Mouse (Mus musculus): ENCODE results near the gene Rpl36. TPM values are rescaled to one million over a fixed set of nuclear protein-coding genes. Genes with fewer than 3 reads are reported as not detected.

The Rpl36 gene
- total and polyA plus RNA-seq, 3 experiments, result 2,385 to 3,914 TPM; not detected in 1

DNA sequence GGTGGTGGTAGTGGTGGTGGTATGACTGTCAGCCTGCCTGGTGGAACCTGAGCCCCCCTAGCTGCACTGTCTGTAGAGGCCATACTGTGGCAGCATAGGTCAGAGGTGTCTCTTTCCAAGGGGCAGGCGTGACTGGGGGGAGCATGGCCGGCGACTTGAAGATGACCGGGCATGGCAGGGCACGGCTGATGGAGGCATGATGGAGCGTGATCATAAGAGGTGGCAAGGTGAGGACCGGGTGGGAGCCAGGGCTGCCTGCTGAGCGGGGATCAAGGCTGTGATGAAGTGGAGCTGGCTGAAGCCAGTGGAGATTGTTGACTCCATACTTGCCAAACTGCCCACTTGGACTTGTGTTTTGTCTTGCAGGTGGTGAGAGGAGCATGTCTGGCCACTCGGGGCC, 7.8 kb upstream of the Rpl36 start:
- peaks cover 17% of the 10 kb centered on the region for H3K79me2 ChIP-seq (ENCODE audit: control insufficient read depth, insufficient read depth, low read length, poor library complexity)
- no peaks in the 10 kb centered on the region for H3K27me3 ChIP-seq (ENCODE audit: control insufficient read depth in 1 of 2, insufficient read depth in 2 of 2, low read length in 2 of 2)
- no peak overlapping the region for H3K27ac ChIP-seq (ENCODE audit: control insufficient read depth, low read depth, low read length)
- H3K9me3 ChIP-seq (replicated peaks; ENCODE audit: insufficient read depth, low read length), result no peaks in the 10 kb centered on the region
- no peak for DNase-seq (ENCODE audit: low read depth, low spot score)
- no peak overlapping the region for H3K4me3 ChIP-seq (ENCODE audit: control insufficient read depth in 1 of 2, insufficient read depth in 1 of 2, low read depth in 2 of 2, low read length in 2 of 2)
- H3K4me1 ChIP-seq (ENCODE audit: control insufficient read depth in 1 of 2, insufficient read depth in 2 of 2, low read length in 2 of 2), result peaks cover 0 to 4% of the 10 kb centered on the region in 2 experiments; a peak in 2 of 4 replicates
- peaks cover 4 to 18% of the 10 kb centered on the region in 2 experiments for H3K36me3 ChIP-seq (ENCODE audit: control insufficient read depth in 1 of 2, insufficient read depth in 2 of 2, low read length in 2 of 2)
- no peak overlapping the region for H3K9ac ChIP-seq (ENCODE audit: control insufficient read depth, low read depth, low read length, poor library complexity, severe bottlenecking)
- TF ChIP-seq ELF1 (IDR thresholded peaks at IDR 0.05; ENCODE audit: low read depth, low read length) (no peak), USF2 (IDR thresholded peaks at IDR 0.05; ENCODE audit: borderline replicate concordance in 1 of 2, insufficient read depth in 1 of 2, low read depth in 1 of 2, low read length in 2 of 2) (no peak), NELFE (IDR thresholded peaks at IDR 0.05; ENCODE audit: low read depth, low read length) (no peak), MAZ (IDR thresholded peaks at IDR 0.05; ENCODE audit: low read depth, low read length) (no peak), GATA1 (IDR thresholded peaks at IDR 0.05; ENCODE audit: low read depth, low read length) (no peak), JUND (IDR thresholded peaks at IDR 0.05; ENCODE audit: low read depth, low read length) (no peak), NRF1 (IDR thresholded peaks at IDR 0.05; ENCODE audit: insufficient read depth, low read depth, low read length, poor library complexity, severe bottlenecking) (no peak)

DNA sequence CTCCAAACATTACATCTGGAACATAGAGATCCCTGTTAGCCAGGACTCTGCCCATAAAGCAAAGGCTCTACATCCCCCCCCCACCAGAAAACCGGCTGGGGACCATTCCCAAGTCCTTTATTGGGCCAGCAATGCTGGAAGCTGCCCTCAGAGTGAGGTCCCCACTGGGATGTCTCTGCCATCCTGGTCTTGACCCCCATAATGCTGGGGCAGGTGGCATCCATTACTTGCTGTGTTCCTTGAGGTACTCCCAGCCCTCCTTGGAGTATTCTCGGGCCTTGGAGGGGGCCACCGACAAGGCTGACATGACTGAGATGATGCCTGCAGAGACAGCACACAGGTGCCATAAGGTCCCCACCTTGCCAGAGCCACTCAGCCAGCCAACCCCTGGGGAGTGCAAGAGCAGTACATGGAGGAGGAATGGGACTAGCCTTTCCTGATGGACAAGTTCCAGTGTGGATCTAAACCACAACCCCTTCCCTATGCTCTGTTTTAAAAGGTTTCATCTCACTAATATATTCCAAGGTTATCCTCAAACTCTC, 5.6 kb upstream of the Rpl36 start:
- TF ChIP-seq GATA1 (IDR thresholded peaks at IDR 0.05; ENCODE audit: low read depth, low read length) (no peak), POLR2AphosphoS2 (IDR thresholded peaks at IDR 0.05; ENCODE audit: low read length) (no peak), E2F4 (IDR thresholded peaks at IDR 0.05; ENCODE audit: borderline replicate concordance, low read depth, low read length) (no peak), RAD21 (IDR thresholded peaks at IDR 0.05; ENCODE audit: low read depth, low read length) (no peak), MYC (IDR thresholded peaks at IDR 0.05; ENCODE audit: low read depth, low read length) (no peak), MAZ (IDR thresholded peaks at IDR 0.05; ENCODE audit: low read depth, low read length) (no peak), POLR2A (IDR thresholded peaks at IDR 0.05; ENCODE audit: control insufficient read depth in 1 of 2, insufficient read depth in 1 of 2, low read depth in 1 of 2, low read length in 2 of 2, poor library complexity in 1 of 2) (no peak), EP300 (IDR thresholded peaks at IDR 0.05; ENCODE audit: low read depth in 1 of 2, low read length in 2 of 2) (no peak), ZNF384 (IDR thresholded peaks at IDR 0.05; ENCODE audit: low read depth, low read length) (no peak), SIN3A (IDR thresholded peaks at IDR 0.05; ENCODE audit: low read length) (no peak)
- no peak overlapping the region for H3K9ac ChIP-seq (ENCODE audit: control insufficient read depth, low read depth, low read length, poor library complexity, severe bottlenecking)
- no peak overlapping the region for H3K27ac ChIP-seq (ENCODE audit: control insufficient read depth, low read depth, low read length)
- H3K36me3 ChIP-seq (ENCODE audit: control insufficient read depth in 1 of 2, insufficient read depth in 2 of 2, low read length in 2 of 2), result peaks cover 7 to 8% of the 10 kb centered on the region in 2 experiments
- no peaks in the 10 kb centered on the region for H3K9me3 ChIP-seq (replicated peaks; ENCODE audit: insufficient read depth, low read length)
- peaks cover 0 to 13% of the 10 kb centered on the region in 2 experiments; a peak in 2 of 4 replicates for H3K4me1 ChIP-seq (ENCODE audit: control insufficient read depth in 1 of 2, insufficient read depth in 2 of 2, low read length in 2 of 2)
- H3K27me3 ChIP-seq (ENCODE audit: control insufficient read depth in 1 of 2, insufficient read depth in 2 of 2, low read length in 2 of 2), result no peaks in the 10 kb centered on the region
- H3K79me2 ChIP-seq (ENCODE audit: control insufficient read depth, insufficient read depth, low read length, poor library complexity), result peaks cover 17% of the 10 kb centered on the region
- H3K4me3 ChIP-seq (ENCODE audit: control insufficient read depth in 1 of 2, insufficient read depth in 1 of 2, low read depth in 2 of 2, low read length in 2 of 2), result no peak overlapping the region
- DNase-seq (ENCODE audit: low read depth, low spot score), result no peak

All from MEL (cell line).